Comparison of ENCODE assay signal across 8 mouse cellular contexts in genomic region chr4:155398222-155398540, GRCm38 (mm10). TPM values are rescaled to one million over a fixed set of nuclear protein-coding genes. Genes with fewer than 3 reads are reported as not detected.
DNase-seq lines count a peak whose midpoint lies in the region; ATAC-seq lines count a peak whose summit lies in the region.

No protein-coding gene starts in this region.

- H3K27ac ChIP-seq in kidney, embryonic 16.5 days (ENCODE audit: low read length) = no peak overlapping the region
- no peak overlapping the region for H3K27ac ChIP-seq in embryonic facial prominence, embryonic 14.5 days (replicated peaks; ENCODE audit: low read depth, low read length)
- no peak overlapping the region for H3K27ac ChIP-seq in intestine, embryonic 15.5 days

- H3K4me3 ChIP-seq in kidney, embryonic 16.5 days (ENCODE audit: low read length) = peak overlapping the region; percentile 43
- peak overlapping the region; percentile 45 for H3K4me3 ChIP-seq in embryonic facial prominence, embryonic 14.5 days (ENCODE audit: low read depth, low read length)
- H3K4me3 ChIP-seq in intestine, embryonic 15.5 days (replicated peaks) = peak overlapping the region; percentile 40

- H3K36me3 ChIP-seq in kidney, embryonic 16.5 days (ENCODE audit: insufficient read depth, low read length) = no peaks in the 10 kb centered on the region
- H3K36me3 ChIP-seq in embryonic facial prominence, embryonic 14.5 days (ENCODE audit: control insufficient read depth, insufficient read depth, low read length) = no peaks in the 10 kb centered on the region
- no peaks in the 10 kb centered on the region for H3K36me3 ChIP-seq in intestine, embryonic 15.5 days

- DNase-seq in kidney, adult 8-10 months = no peak
- no peak for DNase-seq in embryonic facial prominence, embryonic 14.5 days (ENCODE audit: low spot score)
- DNase-seq in neural tube, embryonic 10.5 days (ENCODE audit: extremely low spot score, low spot score) = peak; percentile 24
- no peak for DNase-seq in right cerebral cortex, postnatal 36 days (ENCODE audit: low spot score in 2 of 2)
- DNase-seq in urinary bladder, adult 18-20 months (ENCODE audit: low spot score in 2 of 2) = no peak
- DNase-seq in gastrocnemius, postnatal 36 days = no peak

- intact Hi-C loops in gastrocnemius, postnatal 36 days (cut with DNase I) = no loop called here

- ATAC-seq in kidney, embryonic 16.5 days (ENCODE audit: low FRiP score, low TSS enrichment) = no peak
- ATAC-seq in embryonic facial prominence, embryonic 14.5 days (ENCODE audit: low read depth) = no peak
- no peak; the same call in 1 of the 2 replicates for ATAC-seq in intestine, embryonic 15.5 days

- peaks cover 6% of the 10 kb centered on the region; the same call in 1 of the 2 replicates for H3K4me1 ChIP-seq in kidney, embryonic 16.5 days (ENCODE audit: insufficient read depth, low read length)
- H3K4me1 ChIP-seq in embryonic facial prominence, embryonic 14.5 days (ENCODE audit: control insufficient read depth, insufficient read depth, low read length) = peaks cover 3% of the 10 kb centered on the region; the same call in 1 of the 2 replicates
- peaks cover 6% of the 10 kb centered on the region; the same call in 1 of the 2 replicates for H3K4me1 ChIP-seq in intestine, embryonic 15.5 days (replicated peaks)

- peaks cover 32% of the 10 kb centered on the region for H3K27me3 ChIP-seq in kidney, embryonic 16.5 days (ENCODE audit: insufficient read depth, low read length)
- H3K27me3 ChIP-seq in embryonic facial prominence, embryonic 14.5 days (replicated peaks; ENCODE audit: control insufficient read depth, insufficient read depth, low read length) = peaks cover 37% of the 10 kb centered on the region
- peaks cover 33% of the 10 kb centered on the region for H3K27me3 ChIP-seq in intestine, embryonic 15.5 days (replicated peaks)

- H3K9ac ChIP-seq in kidney, embryonic 16.5 days (replicated peaks; ENCODE audit: low read length) = no peak overlapping the region
- H3K9ac ChIP-seq in embryonic facial prominence, embryonic 14.5 days (ENCODE audit: low read depth, low read length) = no peak overlapping the region
- no peak overlapping the region for H3K9ac ChIP-seq in intestine, embryonic 15.5 days

- H3K9me3 ChIP-seq in kidney, embryonic 16.5 days (ENCODE audit: low read length) = no peaks in the 10 kb centered on the region
- no peaks in the 10 kb centered on the region for H3K9me3 ChIP-seq in embryonic facial prominence, embryonic 14.5 days (ENCODE audit: control insufficient read depth, low read length)
- H3K9me3 ChIP-seq in intestine, embryonic 15.5 days = no peaks in the 10 kb centered on the region

- WGBS in kidney, embryonic 16.5 days = 1% methylated on average over 9 of the region's 9 CpGs
- WGBS in embryonic facial prominence, embryonic 14.5 days = 5% methylated on average over 7 of the region's 9 CpGs
- 3% methylated on average over 9 of the region's 9 CpGs for WGBS in intestine, embryonic 15.5 days

- H3K4me2 ChIP-seq in kidney, embryonic 16.5 days (replicated peaks; ENCODE audit: low read depth, low read length) = peak overlapping the region; percentile 74
- peak overlapping the region; percentile 87 for H3K4me2 ChIP-seq in embryonic facial prominence, embryonic 14.5 days (ENCODE audit: low read depth, low read length)
- H3K4me2 ChIP-seq in intestine, embryonic 15.5 days (replicated peaks) = peak overlapping the region; percentile 97

RNA-seq across cellular contexts. Expression of gene Gabrd, which starts 0.3 kb away (rescaled TPM):
- polyA plus RNA-seq in kidney, embryonic 16.5 days (2015; fragmentation: Nextera tagmentation; extraction: Ambion mirVana) = 0.07 TPM in 1 of 2 replicates, not detected in the other
- polyA plus RNA-seq in embryonic facial prominence, embryonic 14.5 days (2014; fragmentation: Nextera tagmentation; extraction: Ambion mirVana) = not detected in 2 replicates
- polyA plus RNA-seq in intestine, embryonic 15.5 days (2015; fragmentation: Nextera tagmentation; extraction: Ambion mirVana) = 0.10 TPM in 1 of 2 replicates, not detected in the other
- under 1 TPM; 0.23 to 0.25 TPM for total RNA-seq in gastrocnemius, postnatal 36 days (2021)

RNA-seq across cellular contexts. Expression of gene Cfap74, which starts 10.8 kb away (rescaled TPM):
- polyA plus RNA-seq in kidney, embryonic 16.5 days (2015; fragmentation: Nextera tagmentation; extraction: Ambion mirVana) = 1.5 and 1.8 TPM in 2 replicates
- polyA plus RNA-seq in embryonic facial prominence, embryonic 14.5 days (2014; fragmentation: Nextera tagmentation; extraction: Ambion mirVana) = 4.4 and 4.5 TPM in 2 replicates
- 1.2 and 2.3 TPM in 2 replicates for polyA plus RNA-seq in intestine, embryonic 15.5 days (2015; fragmentation: Nextera tagmentation; extraction: Ambion mirVana)
- under 1 TPM; 0.15 to 0.38 TPM for total RNA-seq in gastrocnemius, postnatal 36 days (2021)

RNA-seq across cellular contexts. Expression of gene Prkcz, which starts 37.0 kb away (rescaled TPM):
- polyA plus RNA-seq in kidney, embryonic 16.5 days (2015; fragmentation: Nextera tagmentation; extraction: Ambion mirVana) = 17.3 and 17.9 TPM in 2 replicates
- polyA plus RNA-seq in embryonic facial prominence, embryonic 14.5 days (2014; fragmentation: Nextera tagmentation; extraction: Ambion mirVana) = 9.8 and 10.2 TPM in 2 replicates
- 24.8 and 27.1 TPM in 2 replicates for polyA plus RNA-seq in intestine, embryonic 15.5 days (2015; fragmentation: Nextera tagmentation; extraction: Ambion mirVana)
- total RNA-seq in gastrocnemius, postnatal 36 days (2021) = 1 to 10 TPM in 1 of 2 experiments, under 1 TPM in 1; 0.87 to 1.2 TPM
